Mouse (Mus musculus) forebrain, embryonic 14.5 days (tissue): ENCODE results near the gene Sept7. TPM values are rescaled to one million over a fixed set of nuclear protein-coding genes. Genes with fewer than 3 reads are reported as not detected.

ENCODE experiments used
- ATAC-seq: fragments of 200-750 bp; cut with Nextera tagmentation; 2 replicates; pipeline ENCODE4 v1.8.0; 2017; ENCODE audit warnings: mild to moderate bottlenecking, moderate library complexity
- DNase-seq: peaks from one replicate; pipeline ENCODE4 v3.0.0-alpha.2; 2015; ENCODE audit warnings: low spot score
- H3K27ac ChIP-seq: fragments of 300-500 bp; sonication (generic); 2 replicates; pipeline ENCODE4 v1.5.1; 2014; ENCODE audit warnings: low read depth, mild to moderate bottlenecking, control low read depth, low read length, moderate library complexity
- H3K27me3 ChIP-seq: fragments of 300-500 bp; sonication (generic); replicated peaks from 2 replicates; pipeline ENCODE4 v1.6.1; 2014; ENCODE audit warnings: low read length, control low read depth, mixed read lengths; ENCODE audit not compliant: control insufficient read depth, insufficient read depth
- H3K36me3 ChIP-seq: fragments of 300-500 bp; sonication (generic); 2 replicates; pipeline ENCODE4 v1.6.1; 2014; ENCODE audit warnings: low read length, control low read depth; ENCODE audit not compliant: control insufficient read depth, insufficient read depth
- H3K4me1 ChIP-seq: fragments of 300-500 bp; sonication (generic); 2 replicates; pipeline ENCODE4 v1.6.1; 2014; ENCODE audit warnings: antibody characterized with exemption, low read length, control low read depth; ENCODE audit not compliant: control insufficient read depth, insufficient read depth
- H3K4me2 ChIP-seq: fragments of 300-500 bp; sonication (generic); 2 replicates; pipeline ENCODE4 v1.6.1; 2014; ENCODE audit warnings: mild to moderate bottlenecking, control low read depth, low read length
- H3K4me3 ChIP-seq: fragments of 300-500 bp; sonication (generic); 2 replicates; pipeline ENCODE4 v1.5.1; 2014; ENCODE audit warnings: low read depth, low read length, control low read depth
- H3K9ac ChIP-seq: fragments of 300-500 bp; sonication (generic); 2 replicates; pipeline ENCODE4 v1.6.1; 2014; ENCODE audit warnings: mild to moderate bottlenecking, low read length, control low read depth, moderate library complexity
- H3K9me3 ChIP-seq: fragments of 300-500 bp; sonication (generic); replicated peaks from 2 replicates; pipeline ENCODE4 v1.6.1; 2016; ENCODE audit warnings: low read length, control low read depth, mixed read lengths; ENCODE audit not compliant: control insufficient read depth
- WGBS: fragments of 180-500 bp; shearing (Covaris S2); extraction: QIAGEN DNeasy Blood & Tissue Kit; methylation state at CpG from one replicate; pipeline ENCODE4 v1.1.7; 2014; 5-methylcytosine and 5-hydroxymethylcytosine counted together
- polyA plus RNA-seq: library from polyadenylated mRNA; unstranded; fragments of >200 nt; fragmentation: Nextera tagmentation; extraction: Ambion mirVana; gene quantifications from 2 replicates; pipeline ENCODE4 v1.2.1, GENCODE M21; 2014

Sept7 gene
- polyA plus RNA-seq, 1 experiment from 2014 or later: 270 TPM

DNA sequence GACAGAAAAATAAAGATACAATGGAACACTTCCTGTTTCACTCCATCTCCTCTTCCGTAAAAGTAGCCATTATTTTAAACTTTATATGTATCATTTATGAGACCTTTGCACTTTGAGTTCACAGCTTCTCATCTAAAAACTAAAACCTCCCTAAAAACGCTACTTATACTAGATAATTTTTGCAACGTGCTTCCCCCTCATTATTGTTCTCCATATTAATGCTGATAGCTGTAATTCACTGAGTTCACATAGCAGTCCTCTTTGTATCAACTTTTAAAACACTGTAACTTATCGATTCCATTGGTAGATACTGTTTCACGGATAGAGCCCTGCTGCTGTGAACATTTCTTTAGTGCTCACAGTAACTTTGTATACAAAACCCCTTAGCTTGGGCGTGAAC, 1.1 kb upstream of the Sept7 start:
- no peak for ATAC-seq

DNA sequence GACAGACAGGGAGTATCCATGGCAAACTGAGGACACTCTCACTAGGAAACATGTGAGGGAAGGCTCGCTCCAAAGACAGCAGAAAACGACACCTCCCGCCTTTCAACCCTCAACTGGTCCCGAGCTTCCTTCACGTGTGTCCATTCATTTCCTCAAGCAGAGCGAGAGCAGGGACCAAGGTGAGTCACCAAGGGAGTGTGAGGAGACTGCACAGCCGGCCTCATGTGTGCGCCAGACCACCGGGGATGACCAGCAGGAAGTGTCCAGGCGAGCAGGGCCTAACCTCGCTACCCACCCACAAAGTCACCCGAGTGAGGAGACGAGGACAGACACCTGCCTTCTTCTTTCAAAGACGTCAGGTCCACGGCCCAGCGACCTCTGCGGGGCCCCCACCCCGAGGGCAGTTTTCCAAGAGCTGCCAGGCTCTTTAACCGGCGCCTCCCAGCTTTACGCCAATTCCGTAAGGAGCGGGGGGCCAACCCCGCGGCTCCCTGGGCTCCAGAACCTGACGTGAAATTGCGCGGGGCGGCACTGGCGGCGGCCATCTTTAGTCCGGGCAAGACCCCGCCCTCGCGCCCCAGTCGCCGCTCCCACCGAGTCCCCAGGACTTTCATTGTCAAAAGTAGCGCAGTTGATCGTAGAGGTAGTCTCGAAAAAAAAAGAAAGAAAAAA, 492 bp upstream of the Sept7 start:
- under 1% methylated on average over 41 of the region's 41 CpGs for WGBS
- no peaks in the 10 kb centered on the region for H3K27me3 ChIP-seq
- no peaks in the 10 kb centered on the region for H3K9me3 ChIP-seq
- peak overlapping the region; percentile 77 for H3K4me2 ChIP-seq
- H3K36me3 ChIP-seq: no peaks in the 10 kb centered on the region
- DNase-seq (peak; percentile 94), ATAC-seq (peak; percentile 86)
- peaks cover 18% of the 10 kb centered on the region for H3K4me1 ChIP-seq
- peak overlapping the region; percentile 99 for H3K27ac ChIP-seq
- H3K9ac ChIP-seq: peak overlapping the region; percentile 98
- peak overlapping the region; percentile 98 for H3K4me3 ChIP-seq

More for the DNA sequence above, 1.1 kb upstream of the Sept7 start:
- H3K9me3 ChIP-seq: no peaks in the 10 kb centered on the region
- H3K4me1 ChIP-seq: peaks cover 18% of the 10 kb centered on the region
- 12% methylated on average over 6 of the region's 6 CpGs for WGBS
- peak overlapping the region; percentile 98 for H3K9ac ChIP-seq
- H3K4me2 ChIP-seq: peak overlapping the region; percentile 77
- H3K4me3 ChIP-seq: peak overlapping the region; percentile 98
- H3K27me3 ChIP-seq: no peaks in the 10 kb centered on the region
- H3K27ac ChIP-seq: peak overlapping the region; percentile 99
- H3K36me3 ChIP-seq: no peaks in the 10 kb centered on the region
- no peak for DNase-seq

DNA sequence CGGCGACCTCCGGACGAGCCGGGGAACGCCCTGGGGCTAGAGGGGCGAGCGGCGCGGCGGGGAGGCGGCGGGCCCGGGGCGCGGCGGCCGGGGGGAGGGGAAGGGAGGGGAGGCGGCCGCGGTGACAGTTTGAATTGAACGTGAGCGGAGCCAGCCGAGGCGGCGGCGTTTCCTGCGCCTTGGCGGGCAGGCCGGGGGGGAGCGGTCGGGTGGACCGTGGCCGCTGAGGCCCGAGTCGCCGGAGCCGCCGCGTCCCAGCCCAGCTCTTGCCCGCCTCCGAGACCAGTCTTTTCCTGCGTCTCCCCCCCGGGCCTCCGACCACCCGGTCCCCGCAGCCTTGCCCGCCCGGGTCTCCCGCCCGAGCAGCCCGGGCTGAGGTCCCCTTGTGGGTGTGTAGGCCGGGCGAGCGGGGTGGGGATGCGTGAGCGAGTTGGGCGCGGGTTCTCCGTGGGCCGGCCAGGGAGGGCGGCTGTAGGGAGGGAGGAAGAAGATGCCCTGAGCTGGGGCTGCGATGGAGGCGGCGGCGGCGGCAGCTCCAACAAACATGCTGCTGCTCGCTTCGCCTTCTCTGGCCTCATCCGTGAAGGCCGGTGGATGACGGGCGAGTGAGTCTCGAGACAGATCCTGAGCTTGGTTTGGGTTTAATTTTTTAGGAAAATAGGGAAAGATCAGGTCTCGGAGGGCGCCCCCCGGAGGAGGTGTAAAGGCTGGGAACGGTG, 679 bp downstream of the Sept7 start:
- Histone ChIP-seq H3K9ac (peak overlapping the region; percentile 98), H3K36me3 (no peaks in the 10 kb centered on the region), H3K27ac (peak overlapping the region; percentile 99), H3K4me1 (peaks cover 18% of the 10 kb centered on the region), H3K4me2 (peak overlapping the region; percentile 51), H3K27me3 (no peaks in the 10 kb centered on the region), H3K9me3 (no peaks in the 10 kb centered on the region), H3K4me3 (peak overlapping the region; percentile 98)
- peak; percentile 63 for DNase-seq
- WGBS: under 1% methylated on average over 49 of the region's 78 CpGs
- ATAC-seq: peak; percentile 64

DNA sequence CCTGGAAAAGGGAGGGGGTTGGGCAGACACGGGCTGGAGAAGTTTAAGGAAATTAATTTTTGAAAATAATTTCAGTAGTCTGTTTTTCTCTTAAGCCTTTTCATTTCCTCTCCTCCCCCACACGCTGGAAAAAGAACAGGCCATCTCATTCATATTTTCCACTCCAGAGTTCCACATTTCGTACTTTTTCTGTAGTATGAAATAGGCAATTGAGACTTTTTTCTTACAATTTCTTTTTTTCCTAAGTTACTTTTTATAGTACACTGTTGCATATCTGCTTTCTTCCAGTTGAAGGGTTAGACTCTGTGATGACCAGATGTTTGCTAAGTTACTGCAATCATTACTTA, 1.2 kb downstream of the Sept7 start:
- no peak for ATAC-seq
- H3K4me3 ChIP-seq: peak overlapping the region; percentile 98
- H3K4me1 ChIP-seq: peaks cover 18% of the 10 kb centered on the region
- H3K27ac ChIP-seq: peak overlapping the region; percentile 99; the same call in 1 of the 2 replicates
- H3K27me3 ChIP-seq: no peaks in the 10 kb centered on the region
- no peaks in the 10 kb centered on the region for H3K36me3 ChIP-seq
- H3K9me3 ChIP-seq: no peaks in the 10 kb centered on the region
- H3K9ac ChIP-seq: peak overlapping the region; percentile 98
- peak overlapping the region; percentile 51 for H3K4me2 ChIP-seq
- no peak for DNase-seq
- WGBS: 5% methylated on average over 3 of the region's 3 CpGs

DNA sequence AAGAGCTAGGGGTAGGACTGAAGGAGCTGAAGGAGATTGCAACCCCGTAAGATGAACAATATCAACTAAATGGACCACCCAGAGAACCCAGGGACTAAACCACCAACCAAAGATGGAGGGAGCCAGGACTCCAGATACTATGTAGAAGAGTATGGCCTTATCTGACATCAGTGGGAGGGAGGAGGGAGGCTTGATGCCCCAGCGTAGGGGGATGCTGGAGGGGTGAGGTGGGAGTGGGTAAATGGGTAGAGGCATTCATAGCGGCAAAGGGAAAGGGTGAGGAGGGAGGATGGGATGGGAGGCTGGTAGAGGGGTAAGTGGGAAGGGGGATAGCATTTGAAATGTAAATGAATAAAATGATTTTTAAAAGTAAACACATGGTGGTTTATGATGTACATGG, 8.2 kb downstream of the Sept7 start:
- H3K4me3 ChIP-seq: no peak overlapping the region
- H3K4me2 ChIP-seq: no peak overlapping the region
- no peak overlapping the region for H3K27ac ChIP-seq
- no peak for ATAC-seq
- 0 out of 2 replicates have a peak, but pooled peaks cover 3% of the 10 kb centered on the region for H3K36me3 ChIP-seq
- H3K9me3 ChIP-seq: no peaks in the 10 kb centered on the region
- no peak overlapping the region for H3K9ac ChIP-seq
- no peak for DNase-seq
- H3K27me3 ChIP-seq: no peaks in the 10 kb centered on the region
- 94% methylated on average over 3 of the region's 3 CpGs for WGBS
- H3K4me1 ChIP-seq: no peaks in the 10 kb centered on the region

DNA sequence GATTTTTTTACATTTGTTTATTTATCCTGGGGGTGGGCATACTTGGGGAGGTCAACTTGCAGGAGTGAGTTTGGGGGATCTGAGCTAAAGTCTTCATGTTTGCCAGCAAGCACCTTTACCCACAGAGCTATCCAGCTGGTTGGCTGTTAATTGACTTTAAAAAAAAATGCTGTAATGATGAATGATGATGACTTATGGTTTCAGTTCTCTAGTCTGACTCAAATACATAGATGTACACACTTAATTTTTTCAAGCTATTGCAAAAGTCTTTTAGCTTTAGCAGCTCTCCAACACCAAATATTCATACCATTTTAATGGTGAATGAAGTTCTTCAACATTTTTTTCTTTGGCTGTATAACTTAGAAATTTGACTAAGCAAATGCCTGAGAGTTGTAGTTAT, 8.7 kb downstream of the Sept7 start:
- Histone ChIP-seq H3K27ac (no peak overlapping the region), H3K9ac (no peak overlapping the region), H3K9me3 (no peaks in the 10 kb centered on the region), H3K4me1 (no peaks in the 10 kb centered on the region), H3K27me3 (no peaks in the 10 kb centered on the region), H3K4me3 (no peak overlapping the region), H3K36me3 (peaks cover 7% of the 10 kb centered on the region), H3K4me2 (no peak overlapping the region)
- DNase-seq (no peak), ATAC-seq (no peak)

DNA sequence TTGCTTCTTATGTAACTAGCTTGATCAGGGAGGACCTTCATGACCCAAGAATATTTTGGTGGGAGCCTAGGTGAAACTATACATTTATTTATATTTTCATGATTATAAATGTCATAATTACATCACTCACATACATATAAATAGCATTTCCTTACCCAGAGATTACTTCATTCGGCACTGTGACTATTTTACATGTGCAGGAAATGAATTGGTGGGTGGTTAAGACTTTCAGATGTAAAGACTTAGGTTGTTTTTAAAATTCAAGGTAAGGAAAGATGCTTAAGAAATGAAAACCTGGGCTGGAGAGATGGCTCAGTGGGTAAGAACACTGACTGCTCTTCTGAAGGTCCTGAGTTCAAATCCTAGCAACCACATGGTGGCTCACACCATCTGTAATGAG, 9.8 kb downstream of the Sept7 start:
- WGBS: 98% methylated on average over 1 of the region's 1 CpGs
- H3K36me3 ChIP-seq: peaks cover 12% of the 10 kb centered on the region

DNA sequence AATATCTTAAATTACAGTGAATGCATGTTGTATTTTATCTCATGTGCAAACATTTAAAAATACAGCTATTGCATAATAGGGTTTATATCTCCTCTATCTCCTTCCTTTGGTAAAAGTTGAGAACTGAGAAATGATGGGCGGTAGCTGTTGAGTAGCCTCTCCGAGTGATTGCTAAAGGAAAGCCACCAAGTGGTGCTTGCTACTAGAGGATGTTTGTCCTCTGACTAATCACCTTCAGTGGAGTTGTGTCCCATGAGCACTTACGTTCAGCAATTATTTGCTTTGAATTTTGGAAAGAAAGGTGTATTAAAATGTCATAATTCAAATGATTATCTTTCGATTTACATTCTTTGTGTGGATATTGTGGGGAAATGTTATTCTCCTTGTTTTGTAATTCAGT, 13.6 kb downstream of the Sept7 start:
- no peaks in the 10 kb centered on the region for H3K9me3 ChIP-seq
- no peak overlapping the region for H3K4me2 ChIP-seq
- no peak overlapping the region for H3K4me3 ChIP-seq
- H3K9ac ChIP-seq: no peak overlapping the region
- 96% methylated on average over 4 of the region's 4 CpGs for WGBS
- peaks cover 26% of the 10 kb centered on the region for H3K36me3 ChIP-seq
- ATAC-seq (no peak), DNase-seq (no peak)
- H3K27me3 ChIP-seq: no peaks in the 10 kb centered on the region
- no peaks in the 10 kb centered on the region for H3K4me1 ChIP-seq
- no peak overlapping the region for H3K27ac ChIP-seq

More for the DNA sequence above, 9.8 kb downstream of the Sept7 start:
- Histone ChIP-seq H3K27me3 (no peaks in the 10 kb centered on the region), H3K9me3 (no peaks in the 10 kb centered on the region), H3K4me1 (no peaks in the 10 kb centered on the region), H3K4me2 (no peak overlapping the region), H3K27ac (no peak overlapping the region), H3K9ac (no peak overlapping the region), H3K4me3 (no peak overlapping the region)
- DNase-seq (no peak), ATAC-seq (no peak)

DNA sequence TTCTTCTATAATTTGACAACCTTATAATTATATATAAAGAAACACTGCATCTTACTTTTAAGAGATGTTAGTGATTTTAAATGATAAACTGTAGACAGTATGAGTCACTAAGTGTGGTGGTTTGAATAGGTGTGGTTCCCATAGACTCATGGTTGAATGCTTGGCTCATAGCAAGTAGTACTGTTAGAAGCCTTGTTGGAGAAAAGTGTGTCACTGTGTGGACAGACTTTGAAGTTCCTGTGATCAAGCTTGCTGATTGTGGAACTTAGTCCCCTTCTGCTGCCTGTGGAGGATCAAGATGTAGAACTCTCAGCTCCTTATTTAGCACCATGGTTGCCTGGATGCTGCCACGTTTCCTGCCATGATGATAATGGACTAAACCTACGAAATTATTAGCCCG, 14.9 kb downstream of the Sept7 start:
- Histone ChIP-seq H3K27me3 (no peaks in the 10 kb centered on the region), H3K4me1 (no peaks in the 10 kb centered on the region), H3K9ac (no peak overlapping the region), H3K4me3 (no peak overlapping the region), H3K9me3 (no peaks in the 10 kb centered on the region), H3K4me2 (no peak overlapping the region), H3K36me3 (peaks cover 30% of the 10 kb centered on the region), H3K27ac (no peak overlapping the region)
- ATAC-seq: no peak
- 95% methylated on average over 3 of the region's 3 CpGs for WGBS
- no peak for DNase-seq
